Mouse (Mus musculus): Measurements from ENCODE around the gene Themis.

GRCm38 (mm10) chr10:28737953-28738352 is 69.8 kb downstream of the Themis start:
- TF ChIP-seq CTCF (IDR thresholded peaks at IDR 0.05; ENCODE audit: extremely low read depth, insufficient read depth, insufficient read length, insufficient replicate concordance) (no peak), POLR2A (IDR thresholded peaks at IDR 0.05; ENCODE audit: low read depth, low read length) (no peak)

Measured in spleen, adult 2 months (tissue).